Mouse (Mus musculus): ENCODE results near the gene Pik3ca.

GRCm38 (mm10) chr3:32470449-32470848, 73.0 kb downstream of the Pik3ca start:
- TF ChIP-seq CTCF (IDR thresholded peaks at IDR 0.05; ENCODE audit: extremely low read depth, insufficient read depth, low read length) (no peak), POLR2A (IDR thresholded peaks at IDR 0.05; ENCODE audit: extremely low read depth, insufficient read depth, low read length) (no peak)
